Mouse (Mus musculus): Measurements from ENCODE around the gene Nid2.

Nid2 gene

GRCm38 (mm10) chr14:19746232-19746631 lies 4.8 kb upstream of the Nid2 start:
- DNase-seq (ENCODE audit: low spot score): no peak

- no peak for DNase-seq (ENCODE audit: low spot score)
These were observed 4.3 kb upstream of the Nid2 start for GRCm38 (mm10) chr14:19746731-19747130.

GRCm38 (mm10) chr14:19749743-19750142 lies 1.3 kb upstream of the Nid2 start:
- no peak for DNase-seq (ENCODE audit: low spot score)

DNA sequence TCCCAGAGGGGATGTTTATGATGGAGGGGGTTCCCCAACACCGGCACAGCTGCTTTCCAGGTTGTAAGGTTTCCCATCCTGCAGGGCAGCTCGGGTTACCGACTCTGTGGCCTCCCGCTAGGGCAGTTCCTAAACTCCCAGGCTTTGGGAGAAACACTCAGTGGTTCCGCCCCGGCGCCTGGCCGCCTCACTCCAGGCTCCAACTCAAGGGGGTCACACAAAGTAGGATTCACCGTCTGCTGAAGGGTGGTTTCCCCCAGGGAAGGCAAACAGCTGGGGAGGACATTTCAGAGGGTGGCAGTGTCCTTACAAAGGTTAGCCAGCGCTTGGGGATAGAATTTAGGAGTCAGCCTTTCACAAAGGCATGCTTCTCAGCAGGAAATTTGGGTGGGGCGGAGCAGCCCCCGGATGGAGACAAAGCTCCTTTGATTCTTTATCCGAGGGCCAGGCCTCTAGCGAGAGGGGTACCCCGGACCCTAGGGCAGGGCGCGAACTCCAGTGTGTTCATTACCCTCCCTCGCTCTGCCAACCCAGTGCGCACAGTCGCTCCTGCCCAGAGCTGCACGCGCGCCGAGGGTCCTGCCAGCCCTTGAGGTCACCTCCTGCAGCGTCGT lies 547 bp upstream of the Nid2 start:
- no peak for DNase-seq (ENCODE audit: low spot score)

DNA sequence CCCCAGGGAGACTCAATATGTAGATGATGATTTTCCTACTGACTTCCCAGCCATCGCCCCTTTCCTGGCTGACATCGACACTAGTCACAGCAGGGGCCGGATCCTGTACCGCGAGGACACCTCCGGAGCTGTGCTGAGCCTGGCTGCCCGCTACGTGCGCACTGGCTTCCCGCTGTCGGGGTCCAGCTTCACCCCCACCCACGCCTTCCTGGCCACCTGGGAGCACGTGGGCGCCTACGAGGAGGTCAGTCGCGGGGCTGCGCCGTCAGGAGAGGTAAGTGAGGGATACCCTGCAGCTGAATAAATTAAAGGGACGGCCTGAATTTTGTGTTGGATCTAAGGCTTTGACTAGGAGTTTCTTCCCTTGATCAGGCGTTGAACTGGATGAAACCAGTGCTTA lies 1.2 kb downstream of the Nid2 start:
- DNase-seq (ENCODE audit: low spot score): no peak

DNA sequence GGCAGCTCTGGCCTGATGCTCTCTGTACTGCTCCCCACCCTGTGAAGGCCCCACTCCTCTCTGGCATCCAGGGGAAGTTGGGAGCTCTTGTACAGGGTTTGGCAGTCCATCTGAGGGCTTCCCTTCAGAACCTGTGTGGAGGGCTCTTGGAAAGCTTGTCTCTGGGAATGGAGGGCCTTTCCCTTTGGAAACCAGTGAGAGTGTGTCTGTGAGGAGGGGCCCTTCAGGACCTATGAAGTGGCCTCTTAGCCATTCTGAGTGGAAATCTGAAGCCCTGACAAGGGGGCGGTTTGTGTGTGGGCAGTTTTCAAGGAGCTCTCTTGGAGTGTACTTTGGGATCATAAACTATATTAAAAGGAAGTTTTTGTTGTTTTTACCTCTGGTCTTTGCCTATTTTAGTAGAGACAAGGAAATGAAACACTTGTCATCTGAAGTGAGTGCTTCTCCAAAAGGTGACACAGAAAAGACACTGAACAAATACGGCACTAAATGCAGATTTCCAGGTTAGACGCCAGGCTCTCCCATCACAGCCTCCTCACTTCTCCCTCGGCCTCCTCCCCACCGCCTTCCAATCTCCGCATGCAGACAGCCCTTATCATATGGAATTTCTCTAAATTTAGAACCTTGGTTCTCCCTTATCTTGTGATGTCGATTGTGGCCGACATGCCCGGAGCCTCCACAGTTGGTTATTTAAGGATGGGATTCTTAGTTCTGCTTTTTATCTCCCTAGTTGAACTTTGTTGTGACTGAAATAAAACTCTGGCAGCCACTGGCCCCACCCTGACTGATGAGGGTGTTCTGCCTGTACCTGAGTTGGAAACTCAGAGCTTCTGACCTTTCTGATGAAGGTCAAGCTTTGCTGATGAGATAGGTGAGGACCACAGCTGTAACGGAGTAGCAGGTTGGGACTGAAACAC lies 8.5 kb downstream of the Nid2 start:
- no peak for DNase-seq (ENCODE audit: low spot score)

- DNase-seq (ENCODE audit: low spot score): no peak
These were observed 9.7 kb downstream of the Nid2 start for GRCm38 (mm10) chr14:19760721-19761120.

DNA sequence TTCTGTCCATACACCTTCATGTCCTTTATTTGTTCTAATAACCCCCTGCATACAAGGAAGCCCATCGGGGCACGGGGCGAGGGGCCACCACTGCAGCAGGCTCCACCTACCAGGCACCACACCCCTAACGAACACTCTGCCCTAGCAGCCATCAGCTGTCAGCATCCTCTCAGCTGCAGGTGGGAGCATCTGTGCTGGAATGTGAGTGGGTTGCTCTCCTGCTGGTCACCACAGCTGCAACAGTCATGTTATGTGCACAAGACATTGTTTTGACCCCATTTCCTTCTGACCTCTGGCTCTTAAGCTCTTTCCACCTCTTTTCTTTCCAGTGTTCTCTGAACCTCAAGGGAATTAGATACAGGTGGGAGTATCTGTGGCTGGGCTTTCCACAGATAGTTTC lies 10.9 kb downstream of the Nid2 start:
- no peak for DNase-seq (ENCODE audit: low spot score)

DNA sequence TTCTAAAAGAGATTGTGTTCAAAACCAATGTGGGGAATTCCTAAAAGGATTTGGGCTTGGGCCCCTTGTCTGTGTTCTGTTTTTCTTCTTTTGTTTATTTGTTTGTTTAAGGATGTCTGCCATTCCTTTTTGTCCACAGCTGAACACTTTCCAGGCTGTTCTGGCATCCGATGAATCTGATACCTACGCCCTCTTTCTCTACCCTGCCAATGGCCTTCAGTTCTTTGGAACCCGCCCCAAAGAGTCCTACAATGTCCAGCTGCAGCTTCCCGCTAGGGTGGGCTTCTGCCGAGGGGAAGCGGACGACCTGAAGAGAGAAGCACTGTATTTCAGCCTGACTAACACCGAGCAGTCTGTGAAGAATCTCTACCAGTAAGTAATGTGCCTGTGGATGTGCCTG lies 12.5 kb downstream of the Nid2 start:
- no peak for DNase-seq (ENCODE audit: low spot score)

DNA sequence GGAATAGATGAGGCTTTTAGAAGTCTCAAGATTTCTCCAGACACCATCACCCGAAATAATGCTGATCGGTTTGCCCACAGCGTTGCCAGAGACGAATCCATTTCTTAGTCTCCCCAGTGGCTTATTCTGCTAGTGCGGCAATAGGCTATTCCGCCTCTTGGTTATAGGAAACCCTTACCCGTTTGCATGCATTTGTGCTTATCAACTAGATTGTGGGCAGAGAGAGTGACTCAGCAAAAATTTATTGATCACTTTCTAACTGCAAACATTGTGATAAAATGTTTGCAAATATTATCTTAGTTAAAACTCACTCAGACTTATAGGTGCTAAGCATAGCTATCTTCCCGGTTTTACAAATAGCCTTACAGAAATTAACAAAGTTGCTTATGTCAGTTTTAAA lies 13.3 kb downstream of the Nid2 start:
- DNase-seq (ENCODE audit: low spot score): no peak

DNA sequence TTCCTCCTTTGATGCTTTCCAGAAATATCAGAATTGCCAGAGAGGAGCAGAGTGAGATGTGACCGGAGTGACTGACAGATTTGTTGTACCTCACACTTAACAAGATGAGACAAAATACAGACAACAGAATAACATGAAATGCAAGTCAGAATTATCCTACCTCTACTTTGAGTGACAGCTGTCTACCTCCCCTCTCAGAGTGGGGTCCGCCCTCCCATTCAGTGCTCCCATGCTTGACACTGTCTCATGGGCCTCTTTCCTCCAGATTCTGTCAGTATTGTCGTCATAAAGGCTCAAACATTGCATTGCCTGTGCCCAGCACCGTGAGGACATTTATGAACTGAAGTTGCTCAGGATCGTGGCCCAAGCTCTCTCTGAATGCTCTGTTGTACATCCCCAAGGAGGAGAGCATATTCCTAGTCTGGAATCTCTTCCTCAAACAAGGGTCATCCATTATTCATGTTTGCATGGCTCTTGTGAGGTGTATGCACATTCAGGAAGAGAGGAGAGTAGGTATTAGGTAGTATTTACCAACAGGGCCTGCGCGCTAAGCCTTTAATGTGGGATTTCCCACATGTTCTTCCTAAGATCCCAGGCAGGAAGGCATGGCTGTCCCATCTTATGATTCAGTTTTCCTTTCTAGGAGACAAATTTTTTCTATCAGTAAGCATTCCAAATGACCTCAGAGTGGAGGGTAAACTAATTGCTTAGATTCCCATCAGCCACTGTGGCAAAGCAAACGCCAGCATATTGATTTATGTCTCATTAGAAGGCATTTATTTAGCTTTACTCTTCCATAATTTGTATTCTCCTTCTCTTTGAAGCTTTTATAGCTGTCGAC lies 14.7 kb downstream of the Nid2 start:
- no peak for DNase-seq (ENCODE audit: low spot score)

- no peak for DNase-seq (ENCODE audit: low spot score)
These were observed 15.2 kb downstream of the Nid2 start for GRCm38 (mm10) chr14:19766380-19766649.

DNA sequence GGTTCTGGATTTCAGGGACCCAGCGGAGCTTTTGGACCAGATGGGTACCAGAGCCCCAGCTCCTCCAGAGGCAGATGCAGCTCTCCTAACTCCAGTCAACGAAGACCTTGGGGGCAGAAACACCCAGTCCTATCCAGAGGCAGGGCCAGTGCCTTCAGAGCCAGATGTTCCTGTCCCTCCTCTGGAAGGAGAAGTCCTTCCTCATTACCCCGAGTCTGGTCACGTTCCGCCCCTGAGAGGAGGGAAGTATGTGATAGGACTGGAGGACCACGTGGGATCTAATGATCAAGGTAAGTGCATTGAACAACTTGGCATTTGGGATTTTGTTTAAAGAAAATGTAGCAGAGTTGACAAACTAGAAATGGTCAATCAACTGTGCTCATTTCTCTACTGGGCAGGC lies 17.6 kb downstream of the Nid2 start:
- no peak for DNase-seq (ENCODE audit: low spot score)

GRCm38 (mm10) chr14:19769441-19770200 lies 18.6 kb downstream of the Nid2 start:
- DNase-seq (ENCODE audit: low spot score): no peak

DNA sequence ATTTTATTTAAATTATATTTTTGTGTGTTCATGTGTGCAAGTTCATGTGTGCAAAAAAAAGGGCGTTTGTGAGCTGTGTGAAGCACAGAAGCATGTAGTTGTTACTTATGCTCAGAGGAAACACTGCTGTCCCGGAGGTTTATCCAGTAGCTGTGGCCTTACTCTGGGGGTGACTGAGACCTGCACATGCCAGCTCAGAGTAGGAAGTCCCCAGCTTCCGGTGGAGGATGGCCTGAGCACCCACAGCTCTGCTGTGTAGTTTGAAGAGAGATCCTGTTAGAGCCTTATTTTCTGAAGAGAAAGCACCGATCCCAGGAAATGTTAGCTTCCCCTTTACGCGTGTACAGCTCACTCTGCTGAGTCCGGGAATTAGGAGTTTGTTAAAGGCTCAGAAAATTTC lies 20.1 kb downstream of the Nid2 start:
- DNase-seq (ENCODE audit: low spot score): no peak

GRCm38 (mm10) chr14:19774036-19774628 lies 23.1 kb downstream of the Nid2 start:
- DNase-seq (ENCODE audit: low spot score): no peak

- no peak for DNase-seq (ENCODE audit: low spot score)
These were observed 24.4 kb downstream of the Nid2 start for GRCm38 (mm10) chr14:19775491-19775890.

DNA sequence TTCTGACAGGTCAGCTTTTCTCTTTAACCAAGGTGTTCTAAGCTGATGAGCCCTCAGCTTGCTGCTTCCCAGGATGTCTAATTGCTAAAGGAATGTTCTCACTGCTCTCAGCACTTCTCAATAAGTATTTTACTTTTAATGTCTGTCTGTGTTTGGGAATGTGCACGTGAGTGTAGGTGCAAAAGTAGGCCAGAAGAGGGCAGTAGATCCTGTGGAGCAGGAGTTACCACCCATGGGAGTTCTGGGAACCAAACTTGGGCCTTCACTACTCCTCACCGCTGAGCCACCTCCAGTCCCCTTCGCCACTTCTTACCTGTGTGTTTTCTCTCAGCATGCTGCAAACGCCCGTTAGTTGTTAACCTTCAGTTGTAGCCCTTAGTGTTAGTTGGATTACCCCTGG lies 25.1 kb downstream of the Nid2 start:
- no peak for DNase-seq (ENCODE audit: low spot score)

GRCm38 (mm10) chr14:19776890-19777289 lies 25.8 kb downstream of the Nid2 start:
- no peak for DNase-seq (ENCODE audit: low spot score)

DNA sequence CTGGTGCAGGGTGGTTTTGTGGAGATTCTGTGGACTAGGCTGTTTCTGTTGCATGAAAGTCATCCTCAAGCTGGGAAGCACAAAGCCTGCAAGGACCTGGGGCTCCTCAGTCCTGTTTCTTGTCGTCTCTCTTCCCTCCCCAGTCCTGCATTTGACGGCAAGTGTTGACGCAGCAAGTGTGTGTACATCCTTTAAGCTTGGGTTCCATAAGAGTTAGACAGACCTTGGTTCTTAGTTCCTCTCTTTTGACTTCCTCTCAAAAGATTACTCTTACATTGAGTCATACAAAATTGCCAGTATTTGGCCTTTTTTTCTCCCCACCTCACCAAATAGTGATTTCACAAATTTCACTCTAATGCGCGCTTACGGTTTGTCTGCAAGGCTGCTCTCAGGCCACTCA lies 26.3 kb downstream of the Nid2 start:
- no peak for DNase-seq (ENCODE audit: low spot score)

- no peak for DNase-seq (ENCODE audit: low spot score)
These were observed 26.9 kb downstream of the Nid2 start for GRCm38 (mm10) chr14:19777945-19778344.

Measured in c-Kit-positive CD71-positive TER-119-positive erythroid progenitor cells, embryonic 14.5 days (primary cell).